Mouse (Mus musculus): Measurements from ENCODE around the gene Zhx3. TPM values are rescaled to one million over a fixed set of nuclear protein-coding genes. Genes with fewer than 3 reads are reported as not detected.
A peak's percentile ranks its signal among the peaks of the same experiment; 100 is the strongest.

Zhx3 gene
- total RNA-seq, 2 experiments from 2014 or later = 43.4 to 44.8 TPM

DNA sequence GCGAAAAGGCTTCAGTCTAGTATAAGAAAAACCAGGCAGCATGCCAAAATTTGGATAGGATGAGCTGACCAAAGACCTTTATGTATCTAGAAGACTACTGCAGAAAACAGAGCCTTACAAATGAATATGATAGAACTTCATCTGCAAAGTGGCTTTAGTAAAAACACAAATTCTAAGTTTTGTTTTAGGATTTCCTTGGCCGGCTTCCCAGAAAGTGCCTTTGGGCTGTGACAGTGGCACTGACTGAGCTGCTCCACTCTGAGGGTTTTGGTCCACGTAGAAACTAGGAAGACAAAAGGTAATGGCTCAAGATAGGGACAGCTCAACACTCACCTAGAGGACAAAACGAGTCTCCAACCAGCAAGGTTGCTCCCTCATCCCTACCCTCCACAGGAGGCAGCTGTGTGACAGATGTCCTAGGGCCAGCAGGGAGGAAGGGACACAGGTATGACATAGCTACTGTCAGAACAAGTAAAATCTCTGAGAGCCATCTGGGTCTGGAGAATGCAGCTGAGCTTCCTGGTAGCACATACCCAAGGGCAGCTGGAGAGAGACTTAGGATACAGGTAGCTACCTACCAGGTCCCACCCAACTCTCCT lies 104.6 kb downstream of the Zhx3 start:
- intact Hi-C loops (cut with DNase I; ENCODE audit: low total_unique reads) = no loop called here
- no peak for DNase-seq

DNA sequence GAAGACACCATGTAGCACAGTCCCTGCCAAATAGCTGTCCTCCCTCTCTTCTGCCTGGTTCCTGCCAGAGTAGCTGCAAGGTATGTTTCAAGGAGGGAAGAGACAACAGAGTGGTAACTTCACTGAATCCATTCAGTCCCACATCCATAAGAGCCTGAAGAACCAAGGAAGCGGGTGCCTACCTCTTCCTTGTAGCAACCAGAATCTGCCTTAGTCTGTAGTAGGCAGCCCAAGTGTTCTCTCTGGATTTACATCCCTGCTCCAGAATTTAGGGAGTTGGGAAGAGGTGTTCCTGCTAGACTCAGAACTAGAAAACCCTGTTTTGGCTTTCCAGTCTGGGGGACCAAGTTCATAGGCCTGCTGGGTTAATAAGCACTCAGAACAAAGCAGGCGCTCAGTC lies 105.6 kb downstream of the Zhx3 start:
- DNase-seq = no peak
- intact Hi-C loops (cut with DNase I; ENCODE audit: low total_unique reads) = no loop called here

DNA sequence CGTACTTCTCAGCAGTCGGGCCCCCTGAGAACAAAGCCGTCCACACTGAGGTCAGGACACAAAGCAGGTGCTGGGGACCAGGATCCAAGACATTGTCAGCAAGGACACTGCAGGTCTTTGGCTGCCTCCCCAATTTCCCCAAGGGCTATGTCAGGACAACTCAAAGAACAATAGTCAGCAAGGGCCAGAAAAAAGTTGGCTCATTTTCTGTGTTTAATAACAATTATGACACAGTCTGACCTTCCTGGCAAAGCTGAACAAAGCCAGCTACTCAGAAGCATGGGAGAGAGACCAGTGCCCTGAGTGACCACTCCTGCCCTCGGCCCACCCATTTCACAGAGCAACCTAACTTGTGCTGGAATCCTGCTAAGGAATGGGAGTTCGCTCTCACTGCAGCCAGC lies 106.4 kb downstream of the Zhx3 start:
- intact Hi-C loops (cut with DNase I; ENCODE audit: low total_unique reads) = no loop called here
- peak; percentile 77 for DNase-seq

DNA sequence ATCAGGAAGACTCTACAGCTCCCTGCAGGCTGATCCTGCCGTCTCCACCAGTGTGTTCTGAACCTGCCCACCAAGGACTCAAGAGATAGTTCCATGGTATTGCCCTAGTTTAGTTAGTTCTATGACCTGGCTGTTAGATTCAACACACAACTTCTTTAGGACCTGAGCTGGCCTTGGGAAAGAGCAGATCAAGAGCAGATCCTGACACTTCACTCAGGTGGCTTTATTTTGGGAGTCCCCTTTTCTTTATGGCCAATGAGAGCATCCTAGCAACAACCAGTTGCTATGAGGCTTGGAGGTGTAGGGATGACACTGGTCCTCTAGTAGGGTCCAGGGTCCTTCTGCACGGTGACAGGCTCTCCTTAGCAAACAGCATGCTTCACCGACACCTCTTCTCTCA lies 107.7 kb downstream of the Zhx3 start:
- intact Hi-C loops (cut with DNase I; ENCODE audit: low total_unique reads) = loop anchor here (2.0 kb wide), 1 partner anchor 30 kb away; no protein-coding TSS in a partner anchor
- no peak for DNase-seq

DNA sequence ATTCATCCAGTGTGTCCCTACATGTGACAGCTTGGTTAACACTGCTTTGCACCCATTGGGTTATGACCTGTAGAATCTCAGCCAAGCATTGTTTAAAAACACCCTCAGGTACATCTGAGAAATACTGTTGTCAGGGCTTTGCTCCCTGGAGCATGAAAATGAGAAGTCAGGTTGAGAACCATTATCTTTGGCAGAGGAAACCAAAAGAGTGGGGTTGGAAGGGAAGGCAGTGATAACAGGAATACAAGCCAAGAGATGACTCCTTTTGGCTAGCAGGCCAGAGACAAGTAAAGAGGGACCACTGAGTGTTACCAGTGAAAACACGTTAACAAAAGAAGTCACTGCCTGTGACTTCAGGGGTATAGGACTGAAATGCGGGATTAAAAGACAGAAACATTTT lies 108.4 kb downstream of the Zhx3 start:
- no peak for DNase-seq
- intact Hi-C loops (cut with DNase I; ENCODE audit: low total_unique reads) = loop anchor here (2.0 to 5.0 kb wide), 2 partner anchors 30 to 123 kb away; no protein-coding TSS in a partner anchor

DNA sequence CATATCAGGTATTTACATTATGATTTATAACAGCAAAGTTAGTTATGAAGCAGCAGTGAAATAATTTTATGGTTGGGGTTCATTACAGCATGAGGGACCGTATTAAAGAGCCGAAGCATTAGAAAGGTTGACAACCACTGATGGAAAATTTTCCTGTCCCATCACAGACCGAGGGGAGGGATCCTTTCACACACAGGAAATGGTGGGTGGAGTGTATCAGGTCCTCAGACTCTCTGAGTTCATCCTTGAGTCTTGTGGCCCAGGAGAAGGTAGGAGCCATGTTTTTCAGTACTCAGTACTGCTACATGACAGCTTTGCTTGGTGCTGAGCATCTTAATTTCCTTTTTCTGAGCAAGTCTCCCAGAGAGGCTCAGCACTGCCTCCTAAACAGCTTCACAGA lies 109.0 kb downstream of the Zhx3 start:
- no peak for DNase-seq
- intact Hi-C loops (cut with DNase I; ENCODE audit: low total_unique reads) = loop anchor here (2.0 to 5.0 kb wide), 2 partner anchors 31 to 123 kb away; no protein-coding TSS in a partner anchor

DNA sequence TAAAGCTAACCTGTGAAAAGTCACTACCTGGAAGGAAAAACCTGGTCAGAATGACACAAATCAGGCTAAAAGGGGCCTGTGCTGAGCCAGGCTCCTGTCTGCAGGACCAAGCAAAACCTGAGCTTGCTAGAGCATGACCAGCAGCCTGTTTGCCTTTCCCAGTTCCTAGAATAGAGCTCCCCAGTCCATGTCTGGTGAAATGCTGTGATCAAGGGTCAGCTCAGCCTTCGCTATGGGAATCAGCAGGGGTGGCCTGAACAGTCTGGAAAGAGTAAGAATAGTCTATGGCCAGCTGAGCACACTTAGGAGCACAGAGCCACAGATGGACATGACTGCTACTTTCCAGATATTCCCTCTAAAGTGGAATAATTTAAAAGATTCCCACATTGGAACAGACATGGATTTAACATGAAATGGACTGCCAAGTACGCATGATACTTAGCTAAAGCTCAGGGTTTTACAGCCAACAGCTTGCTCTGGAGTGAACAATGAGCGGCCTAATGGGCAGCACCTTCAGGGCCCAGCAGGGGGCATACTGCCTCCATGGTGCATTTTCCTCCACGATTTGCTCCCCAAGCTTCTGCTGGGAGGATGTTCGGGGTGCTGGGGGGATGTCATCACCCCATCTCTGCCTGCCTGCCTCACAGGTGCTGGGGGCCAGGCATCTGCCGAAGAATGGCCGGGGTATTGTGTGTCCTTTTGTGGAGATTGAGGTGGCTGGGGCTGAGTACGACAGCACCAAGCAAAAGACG lies 112.2 kb downstream of the Zhx3 start:
- DNase-seq = peak; percentile 42
- intact Hi-C loops (cut with DNase I; ENCODE audit: low total_unique reads) = loop anchor here (5.0 kb wide), 1 partner anchor 127 kb away; no protein-coding TSS in a partner anchor

DNA sequence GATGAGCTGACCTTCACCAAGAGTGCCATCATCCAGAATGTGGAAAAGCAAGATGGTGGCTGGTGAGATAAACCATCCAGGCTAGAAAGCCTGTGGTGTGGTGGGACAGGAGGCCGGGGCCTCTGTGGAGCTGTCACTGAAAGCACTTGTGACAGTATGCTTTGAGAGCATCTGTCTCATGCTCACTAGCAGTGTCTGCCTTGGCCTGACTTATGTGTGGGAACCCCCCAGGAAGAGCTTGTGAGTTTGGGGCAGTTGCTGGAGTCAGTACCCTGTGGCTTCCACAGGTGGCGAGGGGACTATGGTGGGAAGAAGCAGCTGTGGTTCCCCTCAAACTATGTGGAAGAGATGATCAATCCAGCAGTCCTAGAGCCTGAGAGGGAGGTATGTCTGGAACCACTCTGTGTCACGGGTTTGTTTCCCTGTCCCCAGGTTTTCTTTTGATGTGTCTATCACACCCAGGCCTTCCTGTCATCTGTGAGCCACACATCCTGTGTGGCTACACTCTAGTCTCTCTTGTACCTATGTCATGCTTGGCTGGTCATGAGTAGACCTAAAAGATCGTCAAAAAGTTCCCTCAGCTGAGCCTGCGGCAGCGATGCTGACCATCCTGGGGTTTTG lies 116.1 kb downstream of the Zhx3 start:
- DNase-seq = no peak
- intact Hi-C loops (cut with DNase I; ENCODE audit: low total_unique reads) = no loop called here

DNA sequence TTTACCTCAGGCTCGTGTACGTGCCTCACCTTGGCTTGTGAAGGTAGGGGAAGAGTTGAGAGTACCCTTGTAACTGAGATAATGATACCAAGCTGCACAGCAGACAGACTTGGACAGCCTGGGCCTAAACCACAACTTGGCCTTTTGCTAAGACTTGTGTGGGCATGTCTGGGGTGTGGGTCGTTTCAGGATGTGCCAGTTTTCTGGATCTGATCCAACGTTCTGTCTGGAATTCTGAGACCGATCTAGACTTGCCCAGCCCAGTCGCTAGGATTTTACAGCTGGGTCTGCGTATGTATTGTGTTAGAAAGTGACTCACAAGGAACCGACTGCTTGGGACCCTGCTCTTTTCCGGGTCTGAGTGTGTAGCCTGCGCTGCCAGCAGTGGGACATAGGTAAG lies 125.7 kb downstream of the Zhx3 start:
- intact Hi-C loops (cut with DNase I; ENCODE audit: low total_unique reads) = no loop called here
- no peak for DNase-seq

DNA sequence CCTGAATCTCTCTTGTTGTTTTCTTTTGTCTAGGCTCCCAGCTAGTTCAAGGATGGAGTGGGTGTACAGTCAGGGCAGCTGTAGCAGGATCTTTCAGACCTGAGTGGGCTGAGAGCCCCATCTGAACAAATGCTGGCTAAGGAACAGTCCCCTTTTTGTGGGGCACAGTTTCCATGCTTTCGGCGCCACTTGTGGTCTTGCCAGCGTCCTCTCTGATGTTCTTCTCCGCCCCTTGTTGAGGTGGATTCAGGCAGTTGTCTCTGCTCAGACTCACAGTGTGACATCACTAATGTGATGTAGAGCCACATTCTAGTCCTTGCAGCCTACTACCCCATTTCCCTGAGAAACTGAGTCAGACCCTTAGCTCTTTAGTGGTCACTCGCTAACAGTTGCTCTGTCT lies 126.2 kb downstream of the Zhx3 start:
- no peak for DNase-seq
- intact Hi-C loops (cut with DNase I; ENCODE audit: low total_unique reads) = no loop called here

DNA sequence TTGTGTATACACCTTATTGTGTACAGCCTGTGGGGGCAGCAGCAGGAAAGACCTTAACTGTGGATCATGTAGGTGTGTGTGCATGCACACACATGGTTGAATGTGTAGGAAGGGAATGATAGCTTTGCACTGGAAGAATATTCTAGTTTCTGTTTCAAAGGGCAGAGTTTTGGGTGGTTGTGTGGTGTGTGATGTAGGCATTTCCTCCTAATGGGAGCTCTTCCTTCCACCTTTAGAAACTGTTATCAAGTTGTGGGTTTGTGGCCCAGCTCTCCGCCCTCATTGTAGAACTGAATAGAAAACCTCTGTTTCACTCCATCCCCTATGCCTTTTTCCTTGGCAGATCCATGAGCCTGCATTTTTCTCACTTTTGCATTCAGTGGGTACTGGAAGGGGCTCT lies 127.3 kb downstream of the Zhx3 start:
- DNase-seq = no peak
- intact Hi-C loops (cut with DNase I; ENCODE audit: low total_unique reads) = no loop called here

DNA sequence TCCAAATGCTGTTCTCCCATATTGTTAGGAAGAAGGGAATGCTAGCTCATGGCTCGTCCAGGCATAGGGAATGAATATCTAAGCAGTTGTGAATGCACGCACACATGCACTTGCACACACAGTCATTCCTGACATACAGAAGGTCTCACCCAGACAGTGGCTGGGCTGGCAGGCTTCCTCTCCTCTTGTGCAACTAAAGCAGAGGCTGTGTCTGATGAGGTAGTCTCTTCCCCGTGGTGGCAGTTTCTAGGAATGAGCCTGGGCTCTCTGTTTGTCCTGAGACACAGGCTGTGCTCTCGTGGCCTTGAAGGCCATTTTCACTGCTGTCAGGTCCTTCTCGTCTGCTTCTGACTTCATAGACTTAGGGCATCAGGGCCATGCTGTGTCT lies 128.0 kb downstream of the Zhx3 start:
- intact Hi-C loops (cut with DNase I; ENCODE audit: low total_unique reads) = no loop called here
- peak; percentile 41 for DNase-seq

DNA sequence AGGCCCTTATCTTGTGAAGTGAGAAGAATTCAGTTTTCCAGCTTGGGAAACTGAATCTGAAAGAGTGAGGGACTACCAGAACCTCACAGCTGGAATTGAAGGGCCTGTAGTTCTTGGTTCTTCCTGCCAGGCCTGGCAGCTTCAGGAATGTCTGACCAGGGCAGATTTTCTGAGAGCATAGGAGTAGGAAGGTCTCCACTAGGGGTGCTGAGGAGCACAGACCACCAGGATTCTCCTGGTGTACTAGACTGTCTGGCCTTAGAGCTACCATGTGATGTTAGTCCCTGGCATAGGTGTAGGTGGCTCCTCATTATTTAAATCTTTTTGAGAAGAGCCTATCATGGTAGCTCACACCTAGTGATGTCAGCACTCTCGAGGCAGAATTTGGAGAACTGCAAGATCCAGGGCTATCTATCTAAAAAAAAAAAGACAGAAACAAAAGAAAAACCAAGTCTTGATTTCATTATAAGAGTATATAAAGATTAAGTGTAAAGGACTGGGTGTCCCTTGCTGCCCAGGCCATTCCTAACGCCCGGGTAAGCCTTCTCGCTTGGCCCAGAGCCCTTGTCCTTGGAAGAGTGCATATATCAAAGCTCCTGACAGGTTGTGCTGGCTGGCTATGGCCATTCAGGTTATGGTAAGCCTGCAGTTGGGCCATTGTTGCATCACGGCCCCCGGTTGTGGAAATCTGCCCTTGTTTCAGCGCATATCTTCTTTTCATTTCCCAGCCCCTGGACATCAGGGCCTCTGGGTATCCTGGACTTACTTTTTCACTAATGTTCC lies 128.6 kb downstream of the Zhx3 start:
- peak; percentile 78 for DNase-seq
- intact Hi-C loops (cut with DNase I; ENCODE audit: low total_unique reads) = no loop called here

DNA sequence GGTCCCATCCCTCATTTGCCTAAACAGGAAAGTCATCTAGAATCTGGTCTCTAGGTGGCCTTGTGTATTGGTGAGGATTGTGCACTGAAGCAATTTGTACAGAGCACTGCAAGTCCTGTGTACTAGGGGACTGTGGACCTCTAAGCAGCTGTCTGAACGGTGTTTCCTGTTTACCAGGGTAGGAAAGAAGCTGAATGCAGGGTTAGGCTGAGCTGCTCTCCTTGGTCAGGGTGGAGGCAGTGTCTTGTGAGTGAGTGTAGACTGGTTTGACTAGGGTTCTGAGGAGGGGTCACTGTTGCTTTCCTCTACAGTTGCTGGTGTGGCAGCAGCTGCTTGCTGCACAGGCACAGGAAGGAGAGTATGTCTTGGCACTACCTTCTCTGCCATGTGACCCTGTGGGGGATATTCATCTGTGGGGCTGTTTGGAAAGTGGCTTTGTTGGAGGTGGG lies 130.6 kb downstream of the Zhx3 start:
- DNase-seq = no peak
- intact Hi-C loops (cut with DNase I; ENCODE audit: low total_unique reads) = no loop called here

DNA sequence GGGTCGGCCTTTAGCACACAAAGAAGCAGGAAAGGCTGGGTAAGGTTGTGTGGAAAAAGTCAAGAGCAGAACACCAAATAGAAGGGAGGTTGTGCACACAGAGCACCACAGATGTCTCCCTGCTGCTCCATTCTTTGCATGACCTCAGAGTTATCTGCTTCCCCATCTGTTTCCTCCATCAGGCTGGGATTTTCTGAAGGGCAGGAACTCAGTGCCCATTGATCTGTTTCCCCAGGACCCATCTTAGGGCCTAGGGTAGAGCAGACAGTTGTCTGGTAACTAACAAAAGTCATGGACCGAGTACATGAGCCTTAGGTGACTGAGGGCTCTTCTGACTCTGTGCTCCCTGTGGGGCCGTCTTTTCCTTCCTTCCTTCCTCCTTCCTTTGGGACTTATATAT lies 131.2 kb downstream of the Zhx3 start:
- no peak for DNase-seq
- intact Hi-C loops (cut with DNase I; ENCODE audit: low total_unique reads) = no loop called here

DNA sequence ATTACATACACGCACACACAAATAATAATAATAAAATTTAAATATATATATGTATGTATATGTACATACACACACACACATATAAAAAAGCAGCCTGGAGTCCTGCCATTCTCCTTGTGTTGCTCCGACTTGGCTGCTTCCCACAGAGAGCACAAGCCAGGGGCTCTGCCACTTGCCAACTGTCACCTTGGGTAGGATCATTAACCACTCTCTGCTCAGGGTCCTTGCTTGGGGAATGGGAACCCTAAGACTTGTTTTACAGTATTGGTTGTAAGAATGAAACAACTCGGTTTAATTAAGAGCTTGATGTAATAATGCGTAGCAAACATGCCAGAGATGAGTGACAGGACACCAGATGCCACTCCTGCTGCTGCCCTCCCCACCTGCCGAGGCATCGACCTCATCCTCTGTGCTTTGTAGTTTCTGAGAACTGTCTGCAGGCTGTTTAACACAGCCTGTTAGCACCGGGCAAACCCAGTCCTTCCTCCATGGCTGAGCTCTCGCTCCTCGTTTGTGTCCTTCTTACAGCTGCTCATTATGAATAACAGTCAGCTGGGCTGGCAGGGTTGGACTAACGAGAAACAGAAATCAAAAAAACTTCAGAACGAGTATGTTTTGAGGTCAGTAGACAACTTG lies 132.2 kb downstream of the Zhx3 start:
- intact Hi-C loops (cut with DNase I; ENCODE audit: low total_unique reads) = no loop called here
- DNase-seq = no peak

DNA sequence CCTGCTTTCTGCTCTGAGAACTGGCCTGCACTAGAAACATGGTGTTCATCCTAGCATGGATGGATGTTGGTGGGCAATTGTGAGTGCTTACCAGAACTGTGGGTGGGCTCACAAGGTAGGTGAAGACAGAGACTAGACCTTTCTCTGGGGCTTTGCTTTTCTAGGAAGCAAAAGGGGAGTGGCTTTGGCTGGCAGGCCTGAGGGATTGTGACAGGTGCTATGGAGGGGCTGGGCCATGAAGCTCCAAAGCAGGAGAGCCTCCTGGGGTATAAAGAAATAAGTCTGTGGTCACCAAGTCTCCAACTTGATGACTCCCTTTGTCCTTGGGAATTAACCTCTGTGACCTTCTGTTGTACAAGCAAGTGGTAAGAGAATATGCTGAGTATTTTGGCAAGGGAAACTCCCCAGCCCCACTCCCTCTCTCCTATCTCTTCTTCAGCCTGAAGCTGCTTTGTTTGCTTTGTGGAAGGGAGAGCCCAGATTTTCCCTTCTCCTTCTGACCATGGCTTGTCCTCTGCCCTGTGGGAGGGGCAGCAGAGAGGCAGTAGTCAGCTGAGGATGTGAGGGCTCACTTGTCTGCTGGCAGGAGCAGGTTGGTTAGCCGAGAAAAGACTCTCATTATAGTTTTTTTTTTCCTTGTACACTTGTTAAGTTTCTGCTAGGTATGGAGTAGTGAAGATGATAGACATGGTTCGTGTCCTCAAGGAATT lies 133.0 kb downstream of the Zhx3 start:
- DNase-seq = no peak
- intact Hi-C loops (cut with DNase I; ENCODE audit: low total_unique reads) = no loop called here

DNA sequence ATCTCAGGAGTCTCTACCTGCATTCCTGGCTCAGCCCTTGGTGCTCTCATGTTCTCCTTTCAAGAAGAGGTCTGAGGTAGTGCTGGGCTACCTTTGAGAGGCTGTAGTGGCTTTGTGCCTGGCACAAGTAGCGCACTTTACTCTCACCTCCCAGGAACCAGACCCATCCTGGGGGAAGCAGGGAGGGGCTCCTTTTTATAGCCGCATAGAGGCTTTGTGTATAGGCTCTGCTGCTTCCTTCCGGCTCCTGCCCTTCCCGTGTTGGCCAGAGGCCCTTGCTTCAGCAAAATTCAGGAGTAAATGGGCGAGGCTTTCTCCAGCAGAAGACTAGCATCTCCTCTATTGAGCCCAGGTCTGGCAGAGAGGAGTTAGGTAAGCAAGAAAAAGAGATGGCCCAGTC lies 134.4 kb downstream of the Zhx3 start:
- DNase-seq = no peak
- intact Hi-C loops (cut with DNase I; ENCODE audit: low total_unique reads) = no loop called here

DNA sequence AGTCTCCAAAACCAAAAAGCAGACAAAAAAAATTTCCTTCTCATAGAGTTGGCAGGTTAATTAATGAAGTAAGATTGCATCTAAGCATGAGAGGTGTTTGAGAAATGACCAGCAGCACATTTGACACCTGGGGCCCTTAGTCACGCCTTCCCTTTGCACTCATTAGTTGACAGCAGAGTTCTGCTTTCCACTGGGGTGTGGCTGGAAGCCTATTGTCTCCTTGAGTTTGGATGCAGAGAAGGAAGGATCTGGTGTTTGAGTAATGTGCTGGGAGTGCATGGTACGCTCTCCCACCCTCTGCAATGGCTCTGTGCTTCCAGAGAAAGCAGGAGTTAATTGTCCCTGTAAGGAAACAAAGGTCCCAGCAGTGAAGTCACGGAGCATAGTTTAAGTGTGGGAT lies 136.3 kb downstream of the Zhx3 start:
- intact Hi-C loops (cut with DNase I; ENCODE audit: low total_unique reads) = no loop called here
- DNase-seq = no peak
